Mouse (Mus musculus) mammary gland, adult 2 months (tissue): ENCODE measurements around the gene Crp. TPM values are rescaled to one million over a fixed set of nuclear protein-coding genes. Genes with fewer than 3 reads are reported as not detected.

Source experiments
- polyA plus RNA-seq: library from polyadenylated mRNA; depleted of rRNA; stranded (reverse); fragments of >200 nt; gene quantifications from 2 replicates; pipeline ENCODE4 v1.2.3, GENCODE M21; 2012; ENCODE audit warnings: low replicate concordance; rRNA removed

Crp gene
- 0.36 TPM in 1 of 2 replicates, not detected in the other for polyA plus RNA-seq

GRCm38 (mm10) chr1:172697844-172698243 lies at the start of gene Crp:
Crp (plus strand) TSS chr1:172698055.

Other genes with a start within 250 kb of the Crp start
- gene Slamf9, start 222.7 kb upstream of the Crp start, polyA plus RNA-seq: 10.3 and 24.8 TPM in 2 replicates
- gene Igsf9, start 216.3 kb upstream of the Crp start, polyA plus RNA-seq: 36.1 and 38.8 TPM in 2 replicates
- gene Tagln2, start 198.0 kb upstream of the Crp start, polyA plus RNA-seq: 232 and 274 TPM in 2 replicates
- 0.68 and 1.2 TPM in 2 replicates for gene Cfap45, start 177.3 kb upstream of the Crp start, polyA plus RNA-seq
- 0.20 and 0.24 TPM in 2 replicates for gene Vsig8, start 142.1 kb upstream of the Crp start, polyA plus RNA-seq
- gene Slamf8, start 107.5 kb upstream of the Crp start, polyA plus RNA-seq: 9.1 and 10.8 TPM in 2 replicates
- 0.10 TPM in 1 of 2 replicates, not detected in the other for gene Fcrl6, start 95.5 kb upstream of the Crp start, polyA plus RNA-seq
- gene Dusp23, start 65.1 kb upstream of the Crp start, polyA plus RNA-seq: 47.9 and 66.9 TPM in 2 replicates
- 0.19 TPM in 1 of 2 replicates, not detected in the other for gene Apcs, start 197.0 kb downstream of the Crp start, polyA plus RNA-seq